ENCODE assay signal across 8 mouse cellular contexts in the genomic region with DNA sequence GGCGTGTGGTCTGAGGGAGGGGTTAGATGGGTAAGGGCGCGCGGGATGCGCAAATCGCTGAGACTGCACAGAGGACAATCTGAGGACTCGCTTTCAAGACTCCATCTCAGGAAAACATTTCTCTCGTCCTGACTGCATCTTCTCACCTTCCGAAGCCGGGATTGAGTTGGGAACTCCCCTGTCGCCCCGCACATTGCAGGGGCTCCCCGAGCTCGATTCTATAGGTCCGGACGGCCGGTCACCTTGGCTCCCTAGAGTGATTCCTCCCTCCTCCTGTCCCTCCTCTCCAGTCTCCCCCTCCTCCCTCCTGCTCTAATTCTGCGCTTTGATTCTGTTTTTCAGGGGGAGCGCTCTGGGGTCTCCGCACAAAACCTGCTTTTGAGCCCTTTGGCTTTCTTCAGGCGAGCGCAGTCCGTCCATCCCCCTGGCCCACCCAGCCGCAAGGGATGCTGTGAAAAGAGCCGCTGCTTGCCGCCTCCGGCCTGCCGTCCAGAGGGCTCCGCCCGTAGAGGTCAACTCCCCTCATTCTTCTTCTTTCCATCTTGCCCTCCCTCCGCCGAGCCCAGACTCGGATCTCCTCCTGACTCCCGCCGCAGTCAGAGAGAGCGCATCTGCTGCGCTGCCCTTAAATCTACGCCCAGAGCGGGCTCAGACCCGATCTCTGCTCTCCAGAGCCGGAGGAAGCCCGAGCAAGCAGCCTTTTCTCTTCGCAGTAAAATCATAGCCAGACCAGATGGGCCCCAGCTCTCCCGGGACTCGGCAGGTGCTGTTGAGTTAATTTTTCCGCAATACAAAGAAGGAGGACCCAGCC.
DNase-seq lines count a peak whose midpoint lies in the region; ATAC-seq lines count a peak whose summit lies in the region.

No protein-coding gene starts in this region.

- ATAC-seq in embryonic facial prominence, embryonic 15.5 days (ENCODE audit: insufficient number of reproducible peaks, low FRiP score, low TSS enrichment, low read depth): no peak
- ATAC-seq in activated CD4-positive, CD25-positive, alpha-beta regulatory T cell, adult 4 months: no peak

- no peaks in the 10 kb centered on the region for H3K36me3 ChIP-seq in embryonic facial prominence, embryonic 15.5 days

- H3K9me3 ChIP-seq in embryonic facial prominence, embryonic 15.5 days (replicated peaks): no peaks in the 10 kb centered on the region

- peak overlapping the region; percentile 25 for H3K4me3 ChIP-seq in embryonic facial prominence, embryonic 15.5 days (replicated peaks)

- no peak overlapping the region for H3K9ac ChIP-seq in embryonic facial prominence, embryonic 15.5 days

- under 1% methylated on average over 46 of the region's 46 CpGs for WGBS in embryonic facial prominence, embryonic 15.5 days

- no peak overlapping the region for H3K27ac ChIP-seq in embryonic facial prominence, embryonic 15.5 days (replicated peaks)

- H3K4me1 ChIP-seq in embryonic facial prominence, embryonic 15.5 days: peaks cover 13% of the 10 kb centered on the region

- H3K4me2 ChIP-seq in embryonic facial prominence, embryonic 15.5 days (replicated peaks): peak overlapping the region; percentile 41

- DNase-seq in layer of hippocampus, adult 11-12 months (ENCODE audit: low spot score): peak; percentile 64
- DNase-seq in layer of hippocampus, adult 9-10 months (ENCODE audit: low spot score): no peak
- DNase-seq in layer of hippocampus, adult 18-20 months (ENCODE audit: low spot score in 2 of 2): peak; percentile 50 to 73
- peak; percentile 56 for DNase-seq in neural tube, embryonic 10.5 days (ENCODE audit: extremely low spot score, low spot score)
- DNase-seq in urinary bladder, postnatal 14 days (ENCODE audit: low spot score): no peak
- no peak for DNase-seq in kidney, postnatal 14 days

- peaks cover 72% of the 10 kb centered on the region for H3K27me3 ChIP-seq in embryonic facial prominence, embryonic 15.5 days

Comparison
In these comparisons a context has a peak if more than half of its experiments do, and no peak if none do; other contexts are left out.
1. DNase-seq: peak in layer of hippocampus, adult 11-12 months (single experiment), layer of hippocampus, adult 18-20 months (2 of 2) and neural tube, embryonic 10.5 days (single experiment); none in layer of hippocampus, adult 9-10 months (single experiment), urinary bladder, postnatal 14 days (single experiment) and kidney, postnatal 14 days (single experiment).